Mouse (Mus musculus) neural tube, embryonic 15.5 days (tissue): ENCODE measurements around the gene Tenm1. TPM values are rescaled to one million over a fixed set of nuclear protein-coding genes. Genes with fewer than 3 reads are reported as not detected.

Source experiments
- ATAC-seq: fragments of 200-750 bp; cut with Nextera tagmentation; 2 replicates; pipeline ENCODE4 v1.8.0; 2017; ENCODE audit warnings: mild to moderate bottlenecking, moderate TSS enrichment, moderate library complexity; ENCODE audit not compliant: low FRiP score
- H3K27ac ChIP-seq: fragments of 300-500 bp; sonication (generic); replicated peaks from 2 replicates; pipeline ENCODE4 v1.5.1; 2015; ENCODE audit warnings: mild to moderate bottlenecking, inconsistent platforms
- H3K27me3 ChIP-seq: fragments of 300-500 bp; sonication (generic); replicated peaks from 2 replicates; pipeline ENCODE4 v1.6.1; 2015; ENCODE audit warnings: inconsistent platforms
- H3K36me3 ChIP-seq: fragments of 300-500 bp; sonication (generic); 2 replicates; pipeline ENCODE4 v1.6.1; 2015; ENCODE audit warnings: inconsistent platforms
- H3K4me1 ChIP-seq: fragments of 300-500 bp; sonication (generic); 2 replicates; pipeline ENCODE4 v1.6.1; 2015; ENCODE audit warnings: inconsistent platforms
- H3K4me2 ChIP-seq: fragments of 300-500 bp; sonication (generic); 2 replicates; pipeline ENCODE4 v1.6.1; 2015; ENCODE audit warnings: inconsistent platforms, mild to moderate bottlenecking, moderate library complexity
- H3K4me3 ChIP-seq: fragments of 300-500 bp; sonication (generic); replicated peaks from 2 replicates; pipeline ENCODE4 v1.5.1; 2015; ENCODE audit warnings: mild to moderate bottlenecking, inconsistent platforms
- H3K9ac ChIP-seq: fragments of 300-500 bp; sonication (generic); replicated peaks from 2 replicates; pipeline ENCODE4 v1.6.1; 2015; ENCODE audit warnings: mild to moderate bottlenecking, inconsistent platforms
- H3K9me3 ChIP-seq: fragments of 300-500 bp; sonication (generic); replicated peaks from 2 replicates; pipeline ENCODE4 v1.6.1; 2016; ENCODE audit warnings: inconsistent platforms
- WGBS: fragments of 180-500 bp; shearing (Covaris S2); methylation state at CpG from one replicate; pipeline ENCODE4 v1.1.7; 2015; ENCODE audit warnings: mixed read lengths; 5-methylcytosine and 5-hydroxymethylcytosine counted together
- polyA plus RNA-seq: library from polyadenylated mRNA; unstranded; fragments of >200 nt; fragmentation: Nextera tagmentation; extraction: Ambion mirVana; gene quantifications from 2 replicates; pipeline ENCODE4 v1.2.1, GENCODE M21; 2015

Gene Tenm1
- polyA plus RNA-seq, 1 experiment from 2014 or later, result 31.2 TPM

- WGBS, result 75% methylated on average over 3 of the region's 3 CpGs
- no peaks in the 10 kb centered on the region for H3K4me1 ChIP-seq
- no peak overlapping the region for H3K4me3 ChIP-seq
- no peaks in the 10 kb centered on the region for H3K9me3 ChIP-seq
- no peak overlapping the region for H3K9ac ChIP-seq
- ATAC-seq, result no peak
- no peak overlapping the region for H3K4me2 ChIP-seq
- H3K27me3 ChIP-seq, result no peaks in the 10 kb centered on the region
- H3K36me3 ChIP-seq, result no peaks in the 10 kb centered on the region
- no peak overlapping the region for H3K27ac ChIP-seq
Observed at GRCm38 (mm10) chrX:42718078-42718785, 710.7 kb downstream of the Tenm1 start.

- no peaks in the 10 kb centered on the region for H3K4me1 ChIP-seq
- H3K36me3 ChIP-seq, result no peaks in the 10 kb centered on the region
- H3K4me3 ChIP-seq, result no peak overlapping the region
- no peak overlapping the region for H3K27ac ChIP-seq
- no peak overlapping the region for H3K9ac ChIP-seq
- H3K4me2 ChIP-seq, result no peak overlapping the region
- WGBS, result 71% methylated on average over 3 of the region's 3 CpGs
- ATAC-seq, result no peak
- H3K9me3 ChIP-seq, result no peaks in the 10 kb centered on the region
- no peaks in the 10 kb centered on the region for H3K27me3 ChIP-seq
Observed at GRCm38 (mm10) chrX:42700291-42700690, 728.6 kb downstream of the Tenm1 start.

GRCm38 (mm10) chrX:42647131-42647530 is 781.8 kb downstream of the Tenm1 start:
- H3K4me1 ChIP-seq, result no peaks in the 10 kb centered on the region

GRCm38 (mm10) chrX:42580521-42580920 is 848.4 kb downstream of the Tenm1 start:
- no peaks in the 10 kb centered on the region for H3K36me3 ChIP-seq
- H3K9me3 ChIP-seq, result no peaks in the 10 kb centered on the region
- no peak overlapping the region for H3K4me3 ChIP-seq
- no peak overlapping the region for H3K27ac ChIP-seq
- no peaks in the 10 kb centered on the region for H3K27me3 ChIP-seq
- H3K4me1 ChIP-seq, result 0 out of 2 replicates have a peak, but pooled peaks cover 2% of the 10 kb centered on the region
- 35% methylated on average over 2 of the region's 2 CpGs for WGBS
- H3K4me2 ChIP-seq, result no peak overlapping the region
- no peak for ATAC-seq
- no peak overlapping the region for H3K9ac ChIP-seq

More at GRCm38 (mm10) chrX:42647131-42647530, 781.8 kb downstream of the Tenm1 start:
- Histone ChIP-seq H3K4me2 (no peak overlapping the region), H3K27ac (no peak overlapping the region), H3K36me3 (no peaks in the 10 kb centered on the region), H3K4me3 (no peak overlapping the region), H3K9ac (no peak overlapping the region), H3K9me3 (no peaks in the 10 kb centered on the region), H3K27me3 (no peaks in the 10 kb centered on the region)
- 68% methylated on average over 3 of the region's 3 CpGs for WGBS
- no peak for ATAC-seq

GRCm38 (mm10) chrX:42558683-42559082 is 870.2 kb downstream of the Tenm1 start:
- Histone ChIP-seq H3K27ac (no peak overlapping the region), H3K4me2 (no peak overlapping the region), H3K4me3 (no peak overlapping the region), H3K27me3 (no peaks in the 10 kb centered on the region), H3K9me3 (no peaks in the 10 kb centered on the region), H3K36me3 (no peaks in the 10 kb centered on the region), H3K9ac (no peak overlapping the region), H3K4me1 (no peaks in the 10 kb centered on the region)
- WGBS, result 75% methylated on average over 4 of the region's 4 CpGs
- no peak for ATAC-seq

- Histone ChIP-seq H3K27ac (no peak overlapping the region), H3K4me3 (no peak overlapping the region), H3K9ac (no peak overlapping the region), H3K4me1 (no peaks in the 10 kb centered on the region), H3K36me3 (no peaks in the 10 kb centered on the region), H3K9me3 (no peaks in the 10 kb centered on the region), H3K27me3 (no peaks in the 10 kb centered on the region), H3K4me2 (no peak overlapping the region)
- no peak for ATAC-seq
- WGBS, result 25% methylated on average over 7 of the region's 7 CpGs
Observed at GRCm38 (mm10) chrX:42557284-42557683, 871.6 kb downstream of the Tenm1 start.

- 83% methylated on average over 4 of the region's 4 CpGs for WGBS
- Histone ChIP-seq H3K4me1 (no peaks in the 10 kb centered on the region), H3K36me3 (no peaks in the 10 kb centered on the region), H3K27me3 (no peaks in the 10 kb centered on the region), H3K4me2 (no peak overlapping the region), H3K9ac (no peak overlapping the region), H3K4me3 (no peak overlapping the region), H3K27ac (no peak overlapping the region), H3K9me3 (no peaks in the 10 kb centered on the region)
- no peak for ATAC-seq
Observed at GRCm38 (mm10) chrX:42548513-42548912, 880.4 kb downstream of the Tenm1 start.

GRCm38 (mm10) chrX:42545076-42545475 is 883.9 kb downstream of the Tenm1 start:
- H3K4me1 ChIP-seq, result no peaks in the 10 kb centered on the region

GRCm38 (mm10) chrX:42540756-42541053 is 888.2 kb downstream of the Tenm1 start:
- peak; percentile 63; the same call in 1 of the 2 replicates for ATAC-seq
- Histone ChIP-seq H3K4me3 (no peak overlapping the region), H3K4me2 (peak overlapping the region; percentile 30), H3K9me3 (no peaks in the 10 kb centered on the region), H3K9ac (no peak overlapping the region), H3K4me1 (no peaks in the 10 kb centered on the region), H3K36me3 (no peaks in the 10 kb centered on the region), H3K27me3 (no peaks in the 10 kb centered on the region), H3K27ac (no peak overlapping the region)
- 31% methylated on average over 5 of the region's 5 CpGs for WGBS

More at GRCm38 (mm10) chrX:42545076-42545475, 883.9 kb downstream of the Tenm1 start:
- Histone ChIP-seq H3K9ac (no peak overlapping the region), H3K27me3 (no peaks in the 10 kb centered on the region), H3K4me3 (no peak overlapping the region), H3K36me3 (no peaks in the 10 kb centered on the region), H3K9me3 (no peaks in the 10 kb centered on the region), H3K4me2 (no peak overlapping the region), H3K27ac (no peak overlapping the region)
- ATAC-seq, result no peak
- WGBS, result 89% methylated on average over 1 of the region's 1 CpGs

GRCm38 (mm10) chrX:42540030-42540755 is 888.7 kb downstream of the Tenm1 start:
- no peak overlapping the region for H3K4me3 ChIP-seq
- no peaks in the 10 kb centered on the region for H3K9me3 ChIP-seq
- no peaks in the 10 kb centered on the region for H3K27me3 ChIP-seq
- peak overlapping the region; percentile 30 for H3K4me2 ChIP-seq
- no peaks in the 10 kb centered on the region for H3K4me1 ChIP-seq
- H3K27ac ChIP-seq, result no peak overlapping the region
- WGBS, result 32% methylated on average over 3 of the region's 3 CpGs
- H3K36me3 ChIP-seq, result no peaks in the 10 kb centered on the region
- ATAC-seq, result peak; percentile 65; the same call in 1 of the 2 replicates
- no peak overlapping the region for H3K9ac ChIP-seq

- 45% methylated on average over 4 of the region's 4 CpGs for WGBS
- Histone ChIP-seq H3K9me3 (no peaks in the 10 kb centered on the region), H3K27me3 (no peaks in the 10 kb centered on the region), H3K36me3 (no peaks in the 10 kb centered on the region), H3K9ac (no peak overlapping the region), H3K27ac (no peak overlapping the region), H3K4me3 (no peak overlapping the region), H3K4me2 (no peak overlapping the region), H3K4me1 (no peaks in the 10 kb centered on the region)
- ATAC-seq, result no peak
Observed at GRCm38 (mm10) chrX:42530703-42531102, 898.2 kb downstream of the Tenm1 start.

- Histone ChIP-seq H3K27ac (no peak overlapping the region), H3K9me3 (no peaks in the 10 kb centered on the region), H3K4me2 (no peak overlapping the region), H3K36me3 (no peaks in the 10 kb centered on the region), H3K27me3 (no peaks in the 10 kb centered on the region), H3K4me3 (no peak overlapping the region), H3K9ac (no peak overlapping the region), H3K4me1 (no peaks in the 10 kb centered on the region)
- 91% methylated on average over 2 of the region's 2 CpGs for WGBS
- ATAC-seq, result no peak
Observed at GRCm38 (mm10) chrX:42522868-42523267, 906.1 kb downstream of the Tenm1 start.
